Mouse (Mus musculus): ENCODE results near the gene Radil. TPM values are rescaled to one million over a fixed set of nuclear protein-coding genes. Genes with fewer than 3 reads are reported as not detected.
A peak's percentile ranks its signal among the peaks of the same experiment; 100 is the strongest.

Radil gene
- polyA plus RNA-seq, 1 experiment from 2014 or later = 0.42 TPM

DNA sequence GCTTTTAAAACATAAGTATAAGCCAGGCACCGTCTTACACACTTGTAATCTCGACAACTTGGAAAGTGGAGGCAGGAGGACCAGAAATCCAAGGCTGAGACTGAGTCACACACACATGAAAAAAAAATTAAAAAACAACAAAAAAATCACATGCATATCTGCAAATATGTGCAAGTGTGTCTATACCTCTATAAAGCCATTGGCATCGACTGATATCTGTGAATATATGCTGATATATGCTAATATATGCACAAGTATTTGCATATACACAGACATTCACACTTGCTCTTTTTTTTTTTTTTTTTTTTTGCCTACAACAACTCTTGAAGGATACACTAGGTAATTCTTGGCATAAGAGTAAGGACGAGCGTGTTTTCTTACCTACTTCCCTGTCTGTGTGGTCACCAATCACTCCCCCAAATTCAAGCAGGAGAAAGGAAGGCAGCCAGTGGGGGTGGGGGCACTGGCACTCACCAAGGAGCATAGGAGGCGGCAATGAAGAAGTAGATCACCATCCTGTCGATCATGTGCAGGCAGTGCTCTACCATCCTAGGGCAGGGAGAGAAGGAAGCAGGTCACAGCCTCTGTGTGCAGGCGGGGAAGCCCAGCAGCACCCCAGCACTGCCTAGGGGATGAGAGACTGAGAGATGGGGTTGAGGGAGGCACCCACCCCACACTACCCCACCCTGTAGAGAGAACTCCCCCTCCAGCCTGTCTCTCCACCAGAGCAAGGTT is 23.6 kb upstream of the Radil start:
- no peak for ATAC-seq
- H3K27me3 ChIP-seq = no peaks in the 10 kb centered on the region
- ChIA-PET CTCF (no interaction called here), POLR2A (no interaction called here)
- no peak for TF ChIP-seq CTCF (IDR thresholded peaks at IDR 0.05)
- no peak for DNase-seq (ENCODE audit: low read depth, low spot score)
- in situ Hi-C loops (cut with MboI; ENCODE audit: low pct_unique_long_range_greater_than_20kb) = loop anchor here (5.0 kb wide), 1 partner anchor 43 kb away; no protein-coding TSS in a partner anchor

DNA sequence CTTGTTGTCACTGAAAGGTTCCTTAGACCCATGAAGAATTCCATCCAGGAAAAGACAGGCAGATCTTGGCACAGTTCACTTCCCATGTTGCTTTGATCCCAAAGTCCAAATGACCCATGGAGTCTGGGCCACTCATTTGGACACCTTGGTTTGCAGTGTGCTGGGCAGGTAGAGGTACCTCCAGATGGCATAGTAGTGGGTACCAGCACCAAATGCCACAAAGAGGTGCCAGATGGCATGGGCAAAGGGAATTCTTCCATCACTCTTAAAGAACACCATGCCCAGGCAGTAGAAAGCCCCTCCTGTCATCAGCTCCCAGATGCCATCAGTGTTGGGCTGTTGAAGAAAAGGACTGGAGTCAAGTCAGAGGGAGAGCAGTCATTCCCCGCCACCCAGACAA is 13.7 kb upstream of the Radil start:
- ChIA-PET POLR2A (no interaction called here), CTCF (no interaction called here)
- no peak for ATAC-seq
- TF ChIP-seq CTCF (IDR thresholded peaks at IDR 0.05) = no peak
- in situ Hi-C loops (cut with MboI; ENCODE audit: low pct_unique_long_range_greater_than_20kb) = loop anchor here (10.0 kb wide), 2 partner anchors 150 to 310 kb away; no protein-coding TSS in a partner anchor
- DNase-seq (ENCODE audit: low read depth, low spot score) = no peak
- H3K27me3 ChIP-seq = peaks cover 4% of the 10 kb centered on the region

DNA sequence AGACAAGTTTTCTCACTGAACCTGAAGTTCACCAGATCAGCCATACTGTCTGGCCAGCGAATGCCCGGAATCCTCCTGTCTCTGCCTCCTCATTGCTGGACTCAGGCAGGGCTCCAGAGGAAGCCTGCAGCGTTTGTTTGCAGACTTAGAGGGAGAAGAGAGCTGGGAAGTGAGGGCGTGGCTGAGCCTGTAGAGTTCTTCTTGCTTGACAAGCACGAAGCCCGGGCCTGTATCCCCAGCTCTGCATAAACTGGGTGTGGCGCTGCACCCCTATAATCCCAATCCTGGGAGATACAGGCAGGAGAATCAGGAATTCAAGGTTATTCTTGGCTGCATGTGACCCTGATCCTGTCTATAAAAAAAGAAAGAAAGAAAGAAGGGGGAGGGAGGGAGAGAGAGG is 9.4 kb upstream of the Radil start:
- DNase-seq (ENCODE audit: low read depth, low spot score) (no peak), ATAC-seq (no peak)
- no peak for TF ChIP-seq CTCF (IDR thresholded peaks at IDR 0.05)
- peaks cover 4% of the 10 kb centered on the region for H3K27me3 ChIP-seq
- ChIA-PET CTCF (no interaction called here), POLR2A (no interaction called here)
- in situ Hi-C loops (cut with MboI; ENCODE audit: low pct_unique_long_range_greater_than_20kb) = loop anchor here (10.0 kb wide), 2 partner anchors 155 to 315 kb away; no protein-coding TSS in a partner anchor

DNA sequence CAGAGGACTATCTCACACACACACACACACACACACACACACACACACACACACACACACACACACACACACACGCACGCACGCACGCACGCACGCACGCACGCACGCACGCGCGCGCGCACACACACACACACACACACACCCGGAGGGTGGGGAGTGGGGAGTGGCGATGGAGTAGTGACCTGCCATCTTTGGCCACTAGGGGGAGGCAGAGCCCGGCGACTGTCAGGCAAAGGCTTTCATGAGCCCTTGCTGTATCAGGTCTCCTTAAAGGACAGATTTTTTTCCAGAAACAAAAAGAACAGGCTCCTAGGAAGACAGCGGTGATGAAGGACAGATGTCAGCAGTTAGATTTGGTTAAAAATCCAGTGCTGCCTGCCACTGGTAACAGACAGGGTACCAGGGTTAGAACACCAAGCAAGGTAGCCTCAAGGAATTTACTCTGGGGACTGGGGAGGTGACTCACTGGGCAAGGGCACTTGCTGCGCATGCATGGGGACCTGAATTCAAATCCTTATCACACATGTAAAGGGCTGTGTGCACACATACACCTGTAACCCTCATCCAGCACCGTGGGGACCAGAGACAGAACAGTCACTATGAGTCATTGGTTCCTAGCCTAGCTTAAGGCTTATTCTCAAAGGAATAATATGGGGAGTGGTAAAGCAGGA is 6.6 kb upstream of the Radil start:
- peak; percentile 85 for TF ChIP-seq CTCF (IDR thresholded peaks at IDR 0.05)
- ATAC-seq = peak; percentile 51
- in situ Hi-C loops (cut with MboI; ENCODE audit: low pct_unique_long_range_greater_than_20kb) = no loop called here
- H3K27me3 ChIP-seq = no peaks in the 10 kb centered on the region
- no peak for DNase-seq (ENCODE audit: low read depth, low spot score)
- ChIA-PET POLR2A (no interaction called here), CTCF (interaction anchor here (0.7 to 1.3 kb wide), 2 partner anchors 51 to 59 kb away, joined by 3 read pairs; no protein-coding TSS in a partner anchor)

DNA sequence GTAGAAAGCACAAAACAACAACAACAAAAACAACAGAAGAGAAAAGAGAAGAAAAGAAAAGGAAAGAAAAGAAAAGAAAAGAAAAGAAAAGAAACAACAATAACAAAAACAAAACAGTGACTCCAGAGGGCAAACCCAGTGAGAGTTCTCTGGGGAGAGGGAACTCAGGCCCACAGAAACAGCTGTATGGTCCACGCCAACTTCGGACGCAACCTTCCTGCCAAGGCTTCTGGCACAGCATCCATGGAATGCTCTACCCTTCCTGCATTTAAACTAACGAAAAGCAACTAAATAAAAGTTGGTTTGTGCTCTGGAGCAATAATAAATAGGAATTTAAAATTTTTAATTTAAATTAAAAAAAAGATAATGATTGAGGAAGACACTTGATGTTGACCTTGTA is 5.8 kb upstream of the Radil start:
- ChIA-PET CTCF (interaction anchor here (0.7 to 1.3 kb wide), 2 partner anchors 51 to 58 kb away, joined by 3 read pairs; no protein-coding TSS in a partner anchor), POLR2A (no interaction called here)
- DNase-seq (ENCODE audit: low read depth, low spot score) = no peak
- in situ Hi-C loops (cut with MboI; ENCODE audit: low pct_unique_long_range_greater_than_20kb) = no loop called here
- H3K27me3 ChIP-seq = no peaks in the 10 kb centered on the region
- no peak for ATAC-seq
- TF ChIP-seq CTCF (IDR thresholded peaks at IDR 0.05) = no peak

DNA sequence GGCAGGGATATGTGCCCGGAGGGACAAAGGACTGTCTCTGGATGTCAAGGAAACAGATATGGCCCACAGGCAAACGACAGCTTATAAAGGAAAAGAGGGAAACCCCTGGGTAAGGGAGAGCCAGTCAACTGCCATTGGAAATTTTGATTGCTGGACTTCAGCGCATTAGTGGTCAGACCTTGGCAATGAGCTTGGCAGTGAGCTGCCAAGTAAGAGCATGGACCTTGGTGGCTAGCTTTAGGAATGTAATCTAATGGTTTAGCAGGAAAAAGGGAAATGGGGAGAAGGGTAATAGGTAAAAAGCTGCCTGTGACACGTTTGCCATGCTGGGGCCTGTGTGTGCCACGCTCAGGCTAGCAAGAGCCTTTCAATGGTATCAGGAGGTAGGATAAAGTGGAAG is 5.0 kb upstream of the Radil start:
- no peaks in the 10 kb centered on the region for H3K27me3 ChIP-seq
- no peak for DNase-seq (ENCODE audit: low read depth, low spot score)
- no peak for ATAC-seq
- no peak for TF ChIP-seq CTCF (IDR thresholded peaks at IDR 0.05)
- in situ Hi-C loops (cut with MboI; ENCODE audit: low pct_unique_long_range_greater_than_20kb) = no loop called here
- POLR2A ChIA-PET = no interaction called here
- CTCF ChIA-PET = interaction anchor here (1.6 to 1.9 kb wide), 2 partner anchors 11 to 51 kb away, joined by 3 to 6 read pairs; no protein-coding TSS in a partner anchor

DNA sequence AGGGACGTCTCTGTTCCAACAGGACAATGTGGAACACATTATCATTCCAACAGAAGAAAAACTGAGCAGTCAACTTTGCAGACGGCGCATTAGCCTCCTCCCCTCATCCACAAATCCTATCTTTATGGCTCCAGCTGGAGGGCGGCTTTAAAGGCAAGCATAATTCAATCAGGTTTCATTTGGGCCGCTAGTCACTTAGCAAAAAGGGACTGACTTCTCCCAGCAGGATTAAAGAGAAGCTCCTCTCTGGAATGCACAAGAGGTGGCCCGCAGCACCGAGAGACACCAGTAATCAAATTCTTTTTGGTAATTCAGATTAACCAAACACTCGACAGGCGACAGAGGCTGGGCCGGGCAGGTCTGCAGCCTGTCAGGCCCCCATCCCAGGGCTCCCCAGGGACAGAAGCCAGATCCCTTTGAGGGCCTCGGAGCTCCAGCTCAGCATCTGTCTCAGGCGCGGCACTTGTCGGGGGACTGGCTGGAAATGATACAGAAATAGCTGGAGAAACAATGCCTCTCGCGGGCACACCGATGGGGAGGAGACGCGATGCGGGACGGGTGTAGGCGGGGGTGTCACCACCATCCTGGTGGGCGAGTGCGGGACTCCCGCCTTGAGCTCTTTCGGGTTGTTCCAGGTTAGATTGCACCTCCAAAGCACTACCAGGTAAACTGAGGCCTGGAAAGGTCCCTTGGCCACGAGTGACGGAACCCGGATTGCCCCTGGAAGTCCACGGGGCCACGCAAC is 765 bp downstream of the Radil start:
- DNase-seq (ENCODE audit: low read depth, low spot score) (no peak), ATAC-seq (no peak)

DNA sequence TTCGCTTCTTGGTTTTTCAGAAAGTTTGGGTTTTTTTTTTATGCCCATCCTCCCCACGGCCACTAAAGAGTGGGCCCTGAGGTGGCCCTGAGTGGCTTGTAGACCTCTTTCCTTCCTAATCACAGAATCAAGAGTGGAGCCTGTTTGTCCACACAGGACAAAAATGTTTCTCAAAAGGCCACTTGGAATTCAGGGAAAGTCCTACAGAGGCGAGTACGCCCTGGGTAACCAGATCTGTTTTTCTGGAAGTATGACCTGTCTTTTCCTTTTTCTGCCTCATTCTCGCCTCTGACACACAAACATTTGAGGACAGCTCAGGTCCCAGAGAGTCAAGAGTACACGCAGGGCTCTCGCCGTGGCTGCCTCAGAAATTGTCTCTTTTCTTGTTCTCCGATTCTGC is 1.5 kb downstream of the Radil start:
- H3K27me3 ChIP-seq = no peaks in the 10 kb centered on the region
- no peak for TF ChIP-seq CTCF (IDR thresholded peaks at IDR 0.05)
- POLR2A ChIA-PET = interaction anchor here (0.6 to 1.4 kb wide), 3 partner anchors 10 to 181 kb away, joined by 3 to 4 read pairs (median 4); no protein-coding TSS in a partner anchor
- ATAC-seq = no peak
- CTCF ChIA-PET = interaction anchor here (4.2 kb wide), 1 partner anchor 45 kb away, joined by 34 read pairs; no protein-coding TSS in a partner anchor
- in situ Hi-C loops (cut with MboI; ENCODE audit: low pct_unique_long_range_greater_than_20kb) = loop anchor here (5.0 to 10.0 kb wide), 2 partner anchors 47 to 65 kb away; no protein-coding TSS in a partner anchor
- DNase-seq (ENCODE audit: low read depth, low spot score) = no peak

More for the DNA sequence above, 765 bp downstream of the Radil start:
- ChIA-PET CTCF (interaction anchor here (0.6 to 4.2 kb wide), 14 partner anchors 13 to 100 kb away, joined by 3 to 34 read pairs (median 4); no protein-coding TSS in a partner anchor), POLR2A (interaction anchor here (0.9 to 1.4 kb wide), 3 partner anchors 41 to 109 kb away, joined by 3 to 5 read pairs (median 4); no protein-coding TSS in a partner anchor)
- TF ChIP-seq CTCF (IDR thresholded peaks at IDR 0.05) = no peak
- H3K27me3 ChIP-seq = no peaks in the 10 kb centered on the region
- in situ Hi-C loops (cut with MboI; ENCODE audit: low pct_unique_long_range_greater_than_20kb) = loop anchor here (5.0 to 10.0 kb wide), 2 partner anchors 48 to 65 kb away; no protein-coding TSS in a partner anchor

DNA sequence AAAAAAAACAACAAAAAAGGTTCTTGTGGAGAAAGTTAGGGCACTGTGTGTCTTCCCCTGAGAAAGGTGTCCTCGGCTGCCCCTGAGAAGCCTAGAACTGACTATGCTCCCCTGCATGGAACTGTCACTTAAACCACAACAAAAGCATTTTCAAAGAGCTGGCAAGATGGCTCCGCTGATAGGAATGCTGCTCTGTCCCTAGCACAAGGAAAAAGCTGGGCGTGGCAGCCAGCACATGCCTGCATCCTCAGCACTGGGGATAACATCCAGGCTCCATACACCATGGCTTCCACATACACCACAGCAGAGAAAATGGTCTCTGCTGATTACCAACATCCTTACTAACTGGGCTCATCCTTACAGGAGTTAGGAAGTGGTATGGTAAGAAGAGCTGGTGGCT is 3.8 kb downstream of the Radil start:
- no peak for DNase-seq (ENCODE audit: low read depth, low spot score)
- no peak for TF ChIP-seq CTCF (IDR thresholded peaks at IDR 0.05)
- CTCF ChIA-PET = interaction anchor here (2.0 kb wide), 1 partner anchor 42 kb away, joined by 6 read pairs; no protein-coding TSS in a partner anchor
- ATAC-seq = no peak
- in situ Hi-C loops (cut with MboI; ENCODE audit: low pct_unique_long_range_greater_than_20kb) = loop anchor here (5.0 to 10.0 kb wide), 2 partner anchors 45 to 62 kb away; no protein-coding TSS in a partner anchor
- H3K27me3 ChIP-seq = no peaks in the 10 kb centered on the region
- POLR2A ChIA-PET = no interaction called here

DNA sequence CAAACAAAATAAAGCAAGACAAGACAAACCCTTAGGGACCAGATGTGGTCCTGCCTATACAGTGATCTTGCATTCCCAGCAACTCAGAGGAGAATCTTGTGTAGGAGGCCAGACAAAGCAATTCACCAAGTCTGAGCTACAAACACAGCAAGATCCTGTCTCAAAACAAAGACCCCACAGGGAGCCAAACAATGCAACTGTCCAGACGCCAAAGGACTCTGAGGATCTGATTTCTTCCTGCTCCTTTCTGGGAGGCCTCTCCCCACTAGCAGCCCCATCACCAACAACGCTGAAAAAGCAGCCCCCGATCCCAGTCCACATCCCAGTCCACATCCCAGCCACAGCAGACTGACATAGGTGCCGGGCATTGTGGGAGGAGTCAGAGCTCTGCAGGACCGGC is 4.6 kb downstream of the Radil start:
- no peak for DNase-seq (ENCODE audit: low read depth, low spot score)
- H3K27me3 ChIP-seq = no peaks in the 10 kb centered on the region
- in situ Hi-C loops (cut with MboI; ENCODE audit: low pct_unique_long_range_greater_than_20kb) = loop anchor here (5.0 to 10.0 kb wide), 2 partner anchors 44 to 62 kb away; no protein-coding TSS in a partner anchor
- ChIA-PET POLR2A (no interaction called here), CTCF (interaction anchor here (0.9 to 2.0 kb wide), 2 partner anchors 11 to 41 kb away, joined by 3 to 6 read pairs; no protein-coding TSS in a partner anchor)
- no peak for ATAC-seq
- no peak for TF ChIP-seq CTCF (IDR thresholded peaks at IDR 0.05)
